Mouse (Mus musculus): Measurements from ENCODE around the gene Plekhj1.

- TF ChIP-seq CTCF (IDR thresholded peaks at IDR 0.05; ENCODE audit: extremely low read depth, insufficient read length, insufficient replicate concordance, low read depth, low read length), result no peak
- no peak for TF ChIP-seq POLR2A (IDR thresholded peaks at IDR 0.05; ENCODE audit: low read depth, low read length)
Observed at GRCm38 (mm10) chr10:80808985-80809632, 10.7 kb upstream of the Plekhj1 start.
